Mouse (Mus musculus) 3T3-L1 (cell line): ENCODE data around the gene Runx2.

Experiments
- DNase-seq: peaks from one replicate; pipeline ENCODE4 v3.0.0-alpha.2; 2015; ENCODE audit warnings: low read depth, low spot score

The Runx2 gene

DNA sequence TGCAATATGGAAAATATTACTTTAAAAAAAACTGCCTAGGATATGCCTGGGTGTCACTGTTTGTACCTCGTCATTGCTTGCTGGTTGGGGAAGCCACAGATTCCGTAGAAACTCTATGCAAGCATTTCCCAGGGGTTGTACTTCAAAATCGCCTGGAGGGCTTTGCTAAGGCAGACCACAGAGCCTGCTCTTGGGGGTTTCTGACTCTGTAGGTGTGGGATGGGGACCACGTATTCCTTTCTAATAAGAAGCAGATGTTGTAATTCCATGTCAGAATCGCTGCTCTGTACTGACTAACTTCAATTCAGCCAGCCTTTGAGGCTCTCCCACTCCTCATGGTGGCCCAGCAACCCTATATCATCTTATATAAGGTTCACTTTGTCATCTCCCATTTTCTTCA lies 46.1 kb downstream of the Runx2 start:
- peak; percentile 63 for DNase-seq

DNA sequence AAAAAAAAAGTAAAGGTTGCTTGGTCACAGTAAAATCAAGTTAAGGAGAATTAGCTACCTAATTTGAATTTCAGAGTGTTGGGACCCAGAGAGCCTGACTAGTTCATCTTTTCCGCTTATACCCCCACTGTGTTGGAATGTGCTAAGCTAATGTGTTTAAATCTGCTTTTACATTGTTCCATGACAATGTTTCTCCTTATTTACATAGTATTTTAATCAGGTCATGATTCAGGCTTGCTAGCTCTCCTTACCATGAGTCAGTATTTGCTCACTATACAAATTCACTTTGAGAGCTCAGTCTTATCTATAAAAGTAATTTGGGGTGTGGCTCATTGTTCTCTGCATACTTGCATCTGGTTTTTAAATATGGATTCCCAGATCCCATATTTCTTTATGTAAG lies 47.2 kb downstream of the Runx2 start:
- DNase-seq: peak; percentile 68

DNA sequence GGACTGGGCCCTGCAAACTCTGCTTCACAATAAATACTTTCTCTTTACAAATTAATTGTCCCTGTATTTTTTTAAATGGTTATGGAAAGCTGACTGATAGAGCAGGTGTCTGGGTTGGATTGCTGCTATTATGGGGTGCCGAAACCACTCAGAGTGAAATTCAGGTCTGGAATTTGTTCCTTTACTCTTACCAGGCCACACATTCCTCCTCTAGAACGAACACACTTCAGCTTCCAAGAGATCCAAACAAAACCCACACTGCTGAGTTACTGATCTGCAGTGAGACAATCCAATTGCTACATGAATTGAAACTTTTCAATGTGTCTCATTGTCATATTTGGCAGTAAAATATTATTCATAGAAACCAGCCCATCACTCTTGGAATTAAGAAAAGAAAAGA lies 47.6 kb downstream of the Runx2 start:
- no peak for DNase-seq

DNA sequence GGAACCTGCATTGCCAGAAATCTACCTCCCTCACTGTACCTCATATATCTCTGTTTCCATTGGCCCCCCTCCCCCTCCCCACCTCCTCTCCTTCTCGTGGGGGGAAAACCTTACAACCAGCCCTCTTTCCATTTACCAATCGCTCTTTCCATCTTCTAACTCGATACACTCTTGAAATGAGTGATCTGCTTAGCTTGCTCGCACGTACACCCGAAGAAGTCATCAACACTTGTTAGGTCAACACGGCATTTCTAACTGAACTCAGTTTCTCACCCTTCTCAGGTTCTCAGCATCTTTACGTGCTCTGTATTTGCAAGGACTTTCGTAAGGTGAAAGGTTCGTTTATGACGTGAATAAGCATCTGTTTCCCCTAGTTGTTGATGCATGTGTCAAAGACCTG lies 48.3 kb downstream of the Runx2 start:
- DNase-seq: no peak

DNA sequence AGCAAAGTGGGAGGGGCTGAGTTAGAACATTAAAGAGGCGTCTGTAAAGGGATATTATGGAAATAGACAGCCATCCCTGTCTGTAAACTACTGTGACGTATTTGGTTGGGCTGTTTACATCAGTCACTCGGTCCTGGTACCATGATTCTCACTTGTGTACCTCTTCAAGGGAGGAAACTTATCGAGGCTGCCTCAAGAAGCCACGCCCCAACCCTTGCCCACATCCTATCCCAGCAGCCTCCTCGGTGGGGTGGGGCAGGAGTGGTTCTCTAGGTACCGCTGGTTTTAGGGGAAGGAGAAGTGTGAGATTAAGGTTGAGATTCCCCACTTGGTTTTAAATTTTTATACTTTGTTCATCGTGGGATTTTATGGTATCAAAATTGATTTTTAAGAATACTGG lies 69.2 kb downstream of the Runx2 start:
- DNase-seq: no peak

DNA sequence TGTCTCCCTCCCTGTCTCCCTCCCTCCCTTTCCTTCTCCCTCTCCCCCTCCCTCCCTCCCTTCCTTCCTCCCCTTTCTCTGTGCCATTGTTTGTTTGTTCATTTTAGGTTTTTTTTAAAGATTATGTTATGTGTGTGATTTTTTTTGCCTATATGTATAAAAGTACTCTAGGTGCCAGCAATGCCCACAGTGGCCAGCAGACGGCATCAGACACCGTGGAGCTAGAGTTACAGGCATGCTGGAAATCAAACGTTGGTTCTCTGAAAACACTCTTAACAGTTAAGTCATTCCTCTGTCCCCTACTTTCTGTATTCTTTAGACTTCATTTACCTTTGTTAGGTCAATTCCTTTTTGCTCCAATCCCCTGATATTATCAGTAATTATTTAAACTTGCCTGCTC lies 70.8 kb downstream of the Runx2 start:
- DNase-seq: no peak

DNA sequence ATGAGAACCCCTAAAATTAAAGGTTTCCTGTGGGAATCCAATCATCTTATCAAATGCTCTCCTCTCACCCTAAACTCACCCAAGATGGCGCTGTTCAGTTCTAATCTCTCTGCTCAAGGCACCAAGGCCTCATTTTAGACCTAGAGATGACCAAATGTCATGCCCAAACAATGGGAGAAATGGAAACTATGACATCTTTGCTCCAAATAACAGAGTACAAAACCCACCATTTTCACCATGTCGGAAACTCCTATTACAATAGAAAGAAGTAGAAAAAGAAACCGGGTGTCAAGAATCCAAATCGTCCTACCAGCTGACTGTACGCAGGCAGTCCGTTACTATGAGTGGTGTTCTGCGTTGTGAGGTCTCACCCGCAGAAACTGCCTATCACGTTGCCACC lies 72.4 kb downstream of the Runx2 start:
- DNase-seq: no peak

DNA sequence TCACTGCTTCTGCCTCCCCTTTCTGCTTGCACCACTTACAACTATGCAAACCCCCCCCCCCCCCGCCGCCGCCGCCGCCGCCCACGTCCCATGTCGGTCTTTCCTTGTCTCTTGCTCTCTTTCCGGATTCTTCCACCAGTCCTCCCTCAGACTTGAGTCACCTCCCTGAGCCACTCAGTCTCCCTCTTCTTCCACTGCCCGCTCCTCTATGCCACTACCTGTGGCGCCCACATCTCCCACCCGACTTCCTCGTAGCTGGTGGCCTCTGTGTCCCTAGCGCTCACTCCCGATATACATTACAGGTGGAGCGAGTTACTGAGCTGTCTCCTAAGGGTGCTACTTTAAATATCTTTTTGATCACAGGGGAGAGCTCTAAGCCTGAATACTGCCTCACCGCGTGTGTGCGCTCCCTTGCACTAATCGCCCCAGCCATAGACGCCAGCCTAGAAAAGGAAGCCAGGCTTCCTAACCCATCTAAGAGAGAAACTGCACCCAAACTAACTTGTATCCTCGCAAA lies 76.4 kb downstream of the Runx2 start:
- DNase-seq: peak; percentile 83

DNA sequence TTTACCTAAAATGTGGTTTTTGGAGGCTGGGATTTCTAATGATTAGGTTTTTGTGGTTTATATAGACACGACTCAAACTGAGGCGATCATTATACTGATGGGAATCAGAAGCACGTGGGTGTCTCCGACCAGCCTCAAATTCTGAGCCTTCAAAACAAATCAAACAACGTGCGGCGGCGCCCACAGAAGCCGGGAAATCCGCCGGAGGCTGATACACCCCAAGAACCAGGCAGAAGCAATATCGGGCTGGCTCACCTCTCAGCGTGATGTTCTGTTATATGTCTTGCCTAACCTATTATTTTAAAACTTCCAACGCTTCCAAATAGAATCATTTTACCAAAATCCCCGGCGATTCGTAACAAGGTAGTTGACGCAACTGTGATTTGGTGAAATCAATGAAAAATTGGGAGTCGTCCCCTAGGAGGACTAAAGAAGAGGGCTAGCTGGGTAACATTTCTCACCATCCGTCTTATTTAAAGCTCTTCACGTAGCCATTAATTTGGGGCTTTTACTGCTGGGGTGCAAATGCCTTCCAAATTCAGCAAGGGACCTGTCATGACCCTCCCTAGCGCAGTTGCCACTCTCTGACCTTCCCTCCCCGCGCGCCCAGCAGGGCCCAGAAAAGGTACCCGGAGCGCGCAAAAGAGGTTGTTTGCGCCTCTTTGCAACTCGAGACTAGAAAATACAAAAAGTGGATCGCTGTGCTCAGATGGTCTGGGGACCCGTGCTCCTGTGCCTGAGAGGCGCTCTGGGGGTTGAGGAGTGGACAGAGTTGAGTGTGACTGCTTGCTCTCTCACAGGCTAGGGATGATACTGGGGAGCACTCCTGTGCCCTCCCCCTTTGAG lies 77.1 kb downstream of the Runx2 start:
- DNase-seq: peak; percentile 56

DNA sequence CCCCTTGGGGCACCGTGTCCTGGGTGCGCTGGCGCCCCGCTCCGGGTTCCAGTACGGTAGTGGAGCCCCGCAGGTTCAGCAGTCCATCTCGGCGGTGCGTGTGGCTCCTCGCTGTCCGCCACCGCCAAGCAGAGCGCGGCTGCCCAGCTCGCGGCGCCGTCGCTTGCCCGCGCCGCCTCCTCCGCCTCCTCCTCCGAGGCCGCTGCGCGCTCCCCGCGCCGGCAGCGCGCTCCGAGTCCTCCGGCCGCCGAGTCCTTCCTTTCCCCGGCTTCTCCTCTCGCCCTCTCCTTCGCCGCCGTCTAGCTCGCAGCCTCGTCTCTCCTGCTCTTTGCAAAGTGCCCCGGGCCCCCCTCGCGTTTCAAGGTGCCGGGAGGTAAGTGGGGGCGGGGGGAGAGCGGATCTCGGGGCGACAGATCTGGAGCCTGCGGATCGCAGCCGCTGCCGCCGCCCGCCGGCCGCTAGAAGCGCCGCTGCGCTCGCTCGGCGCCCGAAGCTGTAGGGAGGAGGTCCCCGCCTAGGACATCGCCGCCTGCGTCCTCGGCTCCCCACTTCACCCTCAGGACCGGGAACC lies 78.5 kb downstream of the Runx2 start:
- peak; percentile 73 for DNase-seq

DNA sequence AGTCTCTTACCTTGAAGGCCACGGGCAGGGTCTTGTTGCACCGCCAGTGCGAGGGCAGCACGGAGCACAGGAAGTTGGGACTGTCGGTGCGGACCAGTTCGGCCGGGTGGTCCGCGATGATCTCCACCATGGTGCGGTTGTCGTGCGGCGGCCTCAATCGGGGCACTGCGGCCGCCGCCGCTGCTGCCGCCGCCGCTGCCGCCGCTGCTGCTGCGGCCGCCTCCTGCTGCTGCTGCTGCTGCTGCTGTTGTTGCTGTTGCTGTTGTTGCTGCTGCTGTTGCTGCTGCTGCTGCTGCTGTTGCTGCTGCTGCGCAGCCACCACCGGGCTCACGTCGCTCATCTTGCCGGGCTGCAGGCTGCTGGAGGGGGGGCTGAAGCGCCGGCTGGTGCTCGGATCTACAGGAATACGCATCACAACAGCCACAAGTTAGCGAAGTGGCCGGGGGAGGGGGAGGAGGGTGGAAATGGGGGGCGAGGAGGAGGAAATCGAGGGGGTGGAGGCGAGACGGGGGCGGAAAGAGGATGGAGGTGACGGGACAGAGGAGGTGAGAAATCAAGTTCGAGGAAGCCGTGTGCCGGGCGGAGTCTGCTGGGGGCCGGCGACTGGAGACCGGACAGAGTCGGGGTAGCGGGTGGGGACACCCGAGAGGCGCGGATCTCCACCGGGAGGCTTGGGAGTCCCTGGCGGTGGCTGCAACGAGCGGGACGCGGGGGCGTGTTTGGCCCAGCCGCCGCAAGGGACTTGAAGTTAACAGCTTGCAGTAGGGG lies 79.2 kb downstream of the Runx2 start:
- DNase-seq: peak; percentile 60

DNA sequence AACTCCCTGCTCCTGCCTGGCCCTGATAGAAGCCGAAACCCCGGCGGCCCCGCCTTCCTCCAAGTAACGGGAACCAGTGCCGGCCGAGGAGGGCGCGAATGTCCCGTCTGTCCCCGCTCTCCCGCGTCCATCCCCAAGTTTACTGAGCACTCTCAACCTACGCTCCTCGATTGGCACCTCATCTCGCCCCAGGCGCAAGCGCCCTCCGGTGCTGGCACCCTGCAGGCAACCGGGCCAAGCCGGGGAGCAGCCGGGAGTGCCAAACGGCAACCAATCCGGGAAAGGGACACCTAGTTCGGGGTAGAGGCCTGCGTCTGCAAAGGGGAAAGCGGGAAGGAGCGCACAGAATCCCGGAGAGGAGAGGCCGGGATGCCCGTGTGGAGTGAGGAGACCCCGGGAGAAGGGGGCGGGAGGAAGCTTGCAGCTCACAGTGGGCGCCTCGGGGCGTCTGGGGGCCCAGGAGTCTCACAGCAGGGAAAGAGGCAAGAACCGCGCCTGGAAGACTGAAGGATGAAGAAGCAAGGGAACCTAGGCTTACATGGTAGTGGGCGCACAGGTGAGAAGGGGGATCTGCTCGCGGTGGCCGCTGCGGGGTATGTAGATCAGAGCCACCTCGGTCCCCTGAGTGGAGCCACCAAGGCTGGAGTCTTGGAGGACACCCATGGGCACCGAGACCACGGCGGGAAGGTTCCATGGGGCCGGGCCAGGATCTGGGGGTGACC lies 79.9 kb downstream of the Runx2 start:
- DNase-seq: peak; percentile 68

DNA sequence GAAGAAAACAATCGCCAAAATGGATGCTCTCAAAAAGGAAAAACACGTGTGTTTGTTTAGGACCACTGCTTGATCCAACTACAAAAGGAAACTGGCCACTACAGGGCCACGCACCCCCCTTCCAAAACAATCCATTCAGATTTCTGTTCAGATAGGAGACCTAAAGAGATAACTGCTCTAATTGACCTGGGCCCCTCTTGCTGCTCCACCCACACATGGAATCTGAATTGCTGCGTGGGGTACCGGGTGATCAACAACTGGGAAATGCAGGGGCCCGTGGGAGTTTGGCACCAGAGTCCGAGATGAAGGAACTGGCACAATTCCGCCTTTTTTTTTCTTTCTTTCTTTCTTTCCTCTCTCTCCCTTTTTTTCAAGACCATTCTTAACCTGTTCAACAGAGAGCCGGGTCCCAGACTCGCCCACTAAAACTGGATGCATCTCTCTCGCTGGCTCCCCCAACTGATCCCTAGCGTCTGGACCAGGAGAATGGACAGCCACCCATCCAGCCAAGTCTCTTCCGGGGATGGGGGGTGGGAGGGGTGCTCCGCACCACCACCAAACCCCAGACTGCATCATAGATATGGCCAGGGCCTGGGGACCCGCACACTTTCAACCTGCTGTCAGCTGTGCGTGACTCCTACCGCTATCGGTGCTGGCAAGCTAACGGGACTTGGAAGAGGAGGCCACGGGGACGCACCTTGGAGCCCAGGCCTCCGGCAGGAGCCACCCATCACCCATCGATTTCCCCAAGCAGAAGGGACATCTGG lies 80.9 kb downstream of the Runx2 start:
- DNase-seq: peak; percentile 73

DNA sequence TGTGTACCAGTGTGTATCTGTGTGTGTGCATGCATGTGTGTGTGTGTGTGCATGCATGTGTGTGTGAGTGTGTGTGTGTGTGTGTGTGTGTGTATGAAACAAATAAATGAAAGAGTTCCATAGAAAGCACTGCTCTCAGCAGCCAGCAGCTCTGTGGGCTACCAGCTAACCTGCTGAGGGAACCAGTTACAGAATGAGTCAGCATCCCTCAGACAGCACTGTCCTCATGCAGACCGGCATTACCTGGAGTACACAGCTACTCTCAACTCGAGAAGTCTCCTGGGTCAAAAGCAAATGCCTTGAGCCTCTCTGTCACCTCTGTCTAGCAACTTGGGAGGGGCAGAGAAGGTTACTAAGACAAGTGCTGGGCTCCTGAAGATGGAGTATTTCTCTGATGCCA lies 86.1 kb downstream of the Runx2 start:
- DNase-seq: peak; percentile 49

DNA sequence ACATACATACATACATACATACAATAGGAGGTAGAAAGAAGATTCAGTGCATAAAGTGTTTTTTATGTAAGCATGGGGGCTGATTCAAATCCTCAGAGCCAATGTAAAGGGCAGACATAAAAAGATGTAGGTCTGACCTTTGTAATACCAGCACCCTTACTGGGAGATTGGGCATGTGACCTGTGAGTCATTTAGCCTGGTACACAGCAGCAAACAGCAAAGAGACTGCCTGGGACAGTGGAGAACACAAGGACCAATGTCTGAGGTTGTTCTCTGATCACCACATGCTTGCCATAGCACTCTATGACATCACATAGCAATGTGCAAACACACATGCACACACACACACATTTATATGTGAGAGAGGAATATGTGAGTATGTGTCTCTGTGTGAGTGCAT lies 86.9 kb downstream of the Runx2 start:
- peak; percentile 60 for DNase-seq

DNA sequence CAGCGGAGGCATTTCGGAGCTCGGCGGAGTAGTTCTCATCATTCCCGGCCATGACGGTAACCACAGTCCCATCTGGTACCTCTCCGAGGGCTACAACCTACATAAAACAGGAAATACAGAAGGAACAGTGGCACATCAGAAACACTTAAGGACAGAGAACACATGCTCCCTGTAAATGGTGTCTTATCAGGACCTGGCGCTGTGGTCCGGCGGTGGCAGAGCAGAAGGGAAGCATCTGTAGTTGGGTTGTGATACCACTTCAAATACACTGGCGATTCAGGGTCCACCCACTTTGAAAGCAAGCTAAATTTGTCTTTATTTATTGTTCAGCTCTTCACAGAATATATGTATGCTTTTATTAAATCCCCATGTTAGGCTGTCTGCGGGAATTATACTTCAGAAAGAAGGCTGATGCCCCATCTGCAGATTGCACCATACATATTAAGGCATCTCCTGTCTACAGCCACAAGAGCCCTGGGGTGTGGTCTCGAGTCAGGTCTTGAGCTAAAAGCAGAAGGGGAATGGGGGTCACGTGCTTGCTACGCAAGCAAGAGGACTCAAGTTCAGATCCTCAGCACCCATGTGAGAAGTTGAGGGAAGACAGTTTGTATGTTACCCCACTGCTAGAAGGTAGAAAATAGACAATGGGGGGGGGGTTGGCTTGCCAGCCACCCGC lies 89.7 kb downstream of the Runx2 start:
- no peak for DNase-seq

DNA sequence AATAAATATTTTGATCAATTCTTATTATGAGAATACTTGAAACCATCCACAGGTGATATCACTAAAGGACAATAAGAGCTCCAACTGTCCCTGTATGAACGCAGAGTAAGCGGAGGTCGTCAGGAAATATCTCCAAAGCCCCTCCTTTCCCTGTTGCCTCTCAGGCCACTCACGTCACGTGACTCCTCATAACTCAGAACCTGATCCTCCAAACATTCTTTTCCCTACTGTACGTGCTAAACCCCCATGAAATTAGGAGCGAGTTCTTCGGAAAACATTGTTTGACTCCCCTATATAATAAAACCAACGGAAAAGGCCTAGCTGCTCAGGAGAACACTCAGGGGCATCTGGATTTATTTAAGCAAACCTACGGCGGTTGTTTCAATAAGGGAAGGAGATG lies 90.3 kb downstream of the Runx2 start:
- DNase-seq: no peak

DNA sequence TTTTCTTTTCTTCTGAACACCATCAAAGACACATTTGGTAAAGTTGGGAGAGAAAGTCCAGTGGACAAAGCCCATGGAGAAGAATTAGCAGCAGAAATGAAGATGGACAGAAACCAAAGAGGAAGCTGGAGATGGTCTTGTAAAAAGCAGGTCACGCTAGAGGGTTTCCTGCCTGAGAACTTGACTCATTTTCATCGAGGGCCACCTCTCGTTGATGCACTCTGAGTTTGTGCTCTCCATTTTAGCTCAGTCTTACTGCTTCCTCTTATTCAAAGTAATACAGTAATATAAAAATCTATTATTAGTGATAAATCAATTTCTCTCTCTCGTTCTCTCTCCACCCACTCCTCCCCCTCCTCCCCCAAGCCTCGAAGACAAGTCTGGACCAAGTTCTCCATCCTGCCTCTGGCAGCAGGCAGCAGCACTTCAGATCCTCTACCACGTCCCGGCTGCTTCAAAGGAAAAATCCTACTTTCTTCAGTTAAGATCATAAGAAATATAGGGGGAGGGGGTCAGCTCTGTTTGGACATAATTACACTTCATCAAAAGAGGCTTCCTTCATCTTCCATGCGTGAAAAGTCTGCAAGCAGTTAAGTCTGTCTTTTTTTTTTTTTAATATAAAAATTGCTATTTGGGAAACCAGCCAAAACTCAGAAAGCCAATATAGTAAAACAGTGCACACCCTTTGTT lies 92.3 kb downstream of the Runx2 start:
- DNase-seq: no peak

DNA sequence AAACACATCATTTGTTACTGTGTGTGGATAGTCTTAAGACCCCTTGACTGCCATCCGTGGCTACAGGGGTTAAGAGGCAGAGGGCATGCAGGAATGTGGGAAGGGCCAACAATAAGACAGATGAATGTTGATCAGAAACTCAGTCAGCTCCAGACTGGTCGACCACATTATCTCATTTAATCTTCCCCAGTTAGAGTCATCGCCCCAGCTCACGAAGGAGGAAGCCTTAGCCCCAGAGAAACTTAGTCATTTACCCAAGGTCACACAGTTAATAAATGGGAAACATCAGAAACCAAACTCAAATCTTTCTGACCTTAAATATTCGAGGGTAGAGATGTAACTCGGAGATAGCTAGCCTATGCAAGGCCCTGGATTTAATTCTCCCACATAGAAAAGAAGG lies 96.0 kb downstream of the Runx2 start:
- DNase-seq: peak; percentile 71

DNA sequence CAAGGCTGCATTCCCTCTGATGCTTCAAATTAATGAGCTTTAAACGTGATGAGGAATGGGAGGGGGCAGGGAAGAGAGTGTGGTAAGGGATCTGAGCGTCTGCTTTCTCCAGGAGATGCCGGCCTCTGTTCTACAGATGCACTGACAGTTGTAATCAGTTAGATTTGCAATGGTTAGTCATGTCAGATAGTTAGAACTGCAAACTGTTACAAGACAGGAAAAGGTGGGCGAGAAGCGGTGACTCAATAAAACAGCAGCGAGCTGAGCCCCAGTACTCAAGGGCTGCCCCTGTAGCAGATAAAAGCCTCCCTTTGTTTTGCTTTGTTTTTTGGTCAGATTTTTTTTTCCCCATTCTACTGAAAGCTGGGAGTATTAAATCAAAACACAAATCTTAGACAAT lies 96.6 kb downstream of the Runx2 start:
- peak; percentile 81 for DNase-seq
